Mouse (Mus musculus) hindbrain, embryonic 10.5 days (tissue): ENCODE measurements around the gene Ptpre. TPM values are rescaled to one million over a fixed set of nuclear protein-coding genes. Genes with fewer than 3 reads are reported as not detected.

Source experiments
- DNase-seq: peaks from one replicate; pipeline ENCODE4 v3.0.0-alpha.2; 2017; ENCODE audit warnings: low spot score
- H3K27ac ChIP-seq: fragments of 300-500 bp; sonication (generic); 2 replicates; pipeline ENCODE4 v1.5.1; 2016; ENCODE audit warnings: mild to moderate bottlenecking, moderate library complexity
- H3K27me3 ChIP-seq: fragments of 300-500 bp; sonication (generic); 2 replicates; pipeline ENCODE4 v1.6.1; 2016; ENCODE audit warnings: mild to moderate bottlenecking; ENCODE audit not compliant: poor library complexity, insufficient read depth, severe bottlenecking
- H3K36me3 ChIP-seq: fragments of 300-500 bp; sonication (generic); 2 replicates; pipeline ENCODE4 v1.6.1; 2016; ENCODE audit warnings: mild to moderate bottlenecking, moderate library complexity
- H3K4me1 ChIP-seq: fragments of 300-500 bp; sonication (generic); replicated peaks from 2 replicates; pipeline ENCODE4 v1.6.1; 2016; ENCODE audit warnings: mild to moderate bottlenecking
- H3K4me3 ChIP-seq: fragments of 300-500 bp; sonication (generic); 2 replicates; pipeline ENCODE4 v1.5.1; 2016; ENCODE audit warnings: mild to moderate bottlenecking, moderate library complexity
- H3K9me3 ChIP-seq: fragments of 300-500 bp; sonication (generic); 2 replicates; pipeline ENCODE4 v1.6.1; 2016; ENCODE audit warnings: mild to moderate bottlenecking, moderate library complexity
- WGBS: fragments of 180-500 bp; shearing (Covaris S2); methylation state at CpG from one replicate; pipeline ENCODE4 v1.1.7; 2016; 5-methylcytosine and 5-hydroxymethylcytosine counted together
- polyA plus RNA-seq: library from polyadenylated mRNA; unstranded; fragments of >200 nt; fragmentation: Nextera tagmentation; extraction: Ambion mirVana; gene quantifications from 2 replicates; pipeline ENCODE4 v1.2.1, GENCODE M21; 2016

Ptpre gene
- polyA plus RNA-seq, 1 experiment from 2014 or later, result 0.85 TPM

GRCm38 (mm10) chr7:135648821-135649220 lies 111.5 kb downstream of the Ptpre start:
- no peak overlapping the region for H3K27ac ChIP-seq
- H3K4me1 ChIP-seq, result no peaks in the 10 kb centered on the region
- WGBS, result 94% methylated on average over 8 of the region's 8 CpGs

GRCm38 (mm10) chr7:135649306-135649705 lies 112.0 kb downstream of the Ptpre start:
- WGBS, result 86% methylated on average over 1 of the region's 1 CpGs
- H3K4me3 ChIP-seq, result no peak overlapping the region
- 0 out of 2 replicates have a peak, but pooled peaks cover 3% of the 10 kb centered on the region for H3K9me3 ChIP-seq
- no peaks in the 10 kb centered on the region for H3K36me3 ChIP-seq
- no peaks in the 10 kb centered on the region for H3K27me3 ChIP-seq
- H3K27ac ChIP-seq, result no peak overlapping the region
- H3K4me1 ChIP-seq, result no peaks in the 10 kb centered on the region
- DNase-seq, result no peak

More at GRCm38 (mm10) chr7:135648821-135649220, 111.5 kb downstream of the Ptpre start:
- Histone ChIP-seq H3K27me3 (no peaks in the 10 kb centered on the region), H3K36me3 (no peaks in the 10 kb centered on the region), H3K4me3 (no peak overlapping the region), H3K9me3 (0 out of 2 replicates have a peak, but pooled peaks cover 3% of the 10 kb centered on the region)
- DNase-seq, result no peak

DNA sequence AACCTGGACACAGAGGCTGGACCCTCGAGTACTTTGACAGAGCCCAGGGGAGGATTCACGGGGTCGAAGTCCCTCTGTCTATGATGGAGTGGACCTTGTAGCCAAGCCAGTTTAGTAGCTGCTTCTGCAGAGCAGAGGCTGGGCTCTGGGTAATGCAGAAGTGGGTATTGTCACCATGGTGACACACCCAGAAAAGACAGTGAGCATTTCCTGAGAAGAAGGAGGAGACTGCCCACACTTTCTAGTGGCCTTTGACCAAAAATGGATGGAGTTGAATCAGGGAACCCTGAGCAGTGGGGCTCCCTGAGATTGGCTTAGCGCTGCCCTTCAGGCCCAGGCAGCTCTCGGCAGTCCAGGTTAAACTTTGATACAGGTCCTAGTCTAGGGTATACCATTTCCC lies 112.8 kb downstream of the Ptpre start:
- H3K9me3 ChIP-seq, result 0 out of 2 replicates have a peak, but pooled peaks cover 3% of the 10 kb centered on the region
- 83% methylated on average over 5 of the region's 5 CpGs for WGBS
- DNase-seq, result no peak

DNA sequence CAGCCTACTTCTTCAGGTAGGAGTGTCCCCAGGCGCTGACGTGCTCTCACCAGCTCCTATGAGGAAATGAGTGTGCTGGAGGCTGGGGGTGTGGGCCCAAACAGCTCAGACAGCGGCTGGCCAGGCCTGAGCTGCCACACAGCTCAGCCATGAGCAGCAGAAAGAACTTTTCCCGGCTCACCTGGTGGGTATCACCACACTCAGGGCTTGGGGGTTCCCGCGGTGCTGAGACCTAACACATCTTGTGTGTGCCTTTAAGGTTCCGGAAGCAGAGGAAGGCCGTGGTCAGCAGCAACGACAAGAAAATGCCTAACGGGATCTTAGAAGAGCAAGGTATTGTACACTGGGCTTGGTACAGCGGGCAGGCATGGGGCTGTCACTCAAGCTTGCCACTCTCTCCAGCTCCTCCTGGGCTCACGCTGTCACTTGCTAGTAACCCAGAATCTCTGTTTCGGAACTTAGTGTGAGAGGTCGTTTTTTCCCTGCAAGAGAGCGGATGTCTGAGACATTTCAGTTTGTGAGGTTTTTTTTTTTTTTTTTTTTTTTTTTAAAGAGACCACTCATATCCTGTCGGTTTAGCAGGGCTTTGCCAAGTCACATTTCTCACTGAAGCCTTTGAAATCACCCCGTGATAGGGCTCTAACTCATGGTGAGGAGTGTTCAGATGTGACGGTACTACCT lies 114.7 kb downstream of the Ptpre start:
- H3K36me3 ChIP-seq, result no peaks in the 10 kb centered on the region
- no peaks in the 10 kb centered on the region for H3K4me1 ChIP-seq
- peak overlapping the region; percentile 29; the same call in 1 of the 2 replicates for H3K27ac ChIP-seq
- H3K9me3 ChIP-seq, result 0 out of 2 replicates have a peak, but pooled peaks cover 3% of the 10 kb centered on the region
- DNase-seq, result no peak
- 72% methylated on average over 18 of the region's 18 CpGs for WGBS
- no peak overlapping the region for H3K4me3 ChIP-seq
- no peaks in the 10 kb centered on the region for H3K27me3 ChIP-seq

More for the DNA sequence above, 112.8 kb downstream of the Ptpre start:
- H3K27ac ChIP-seq, result no peak overlapping the region
- no peaks in the 10 kb centered on the region for H3K4me1 ChIP-seq
- H3K4me3 ChIP-seq, result no peak overlapping the region
- H3K27me3 ChIP-seq, result no peaks in the 10 kb centered on the region
- H3K36me3 ChIP-seq, result no peaks in the 10 kb centered on the region

DNA sequence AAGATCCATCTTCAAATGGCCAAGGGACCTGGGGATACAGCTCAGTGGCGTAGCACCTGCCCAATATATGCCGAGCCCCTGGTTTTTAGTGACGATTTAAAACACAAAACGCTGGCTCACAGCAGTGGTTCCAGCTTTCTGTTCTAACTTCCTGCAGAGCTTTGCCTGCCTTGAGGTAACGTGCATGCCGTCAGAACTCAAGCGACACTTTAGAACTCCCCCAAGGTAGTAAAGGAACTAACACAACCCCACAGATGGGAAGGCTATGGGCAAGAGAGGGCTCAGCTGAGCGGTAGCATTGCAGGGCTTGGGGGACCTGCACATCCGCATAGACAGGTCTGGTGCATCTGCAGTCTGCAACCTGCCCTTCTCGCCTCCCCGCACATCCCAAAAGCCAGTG lies 115.5 kb downstream of the Ptpre start:
- no peaks in the 10 kb centered on the region for H3K27me3 ChIP-seq
- H3K27ac ChIP-seq, result no peak overlapping the region
- no peaks in the 10 kb centered on the region for H3K36me3 ChIP-seq
- H3K4me1 ChIP-seq, result no peaks in the 10 kb centered on the region
- H3K9me3 ChIP-seq, result 0 out of 2 replicates have a peak, but pooled peaks cover 3% of the 10 kb centered on the region
- no peak for DNase-seq
- H3K4me3 ChIP-seq, result no peak overlapping the region
- 61% methylated on average over 11 of the region's 11 CpGs for WGBS

DNA sequence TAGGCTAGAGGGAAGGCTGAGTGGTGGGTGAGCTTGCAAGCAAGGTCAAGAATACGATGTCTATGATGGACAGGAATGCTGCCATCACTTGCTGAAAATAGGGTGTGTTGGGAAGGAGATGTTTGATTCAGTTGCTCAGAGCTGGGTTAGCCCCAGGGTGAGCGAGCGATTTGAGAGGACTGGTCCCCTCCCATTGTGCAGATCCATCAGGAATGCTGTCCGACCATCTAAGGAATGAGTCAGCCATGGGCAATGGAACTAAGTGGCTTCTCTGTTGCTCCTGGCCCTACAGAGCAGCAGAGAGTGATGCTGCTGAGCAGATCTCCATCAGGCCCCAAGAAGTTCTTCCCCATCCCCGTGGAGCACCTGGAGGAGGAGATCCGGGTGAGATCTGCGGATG lies 116.3 kb downstream of the Ptpre start:
- no peaks in the 10 kb centered on the region for H3K27me3 ChIP-seq
- no peak overlapping the region for H3K27ac ChIP-seq
- H3K4me1 ChIP-seq, result no peaks in the 10 kb centered on the region
- H3K9me3 ChIP-seq, result no peaks in the 10 kb centered on the region
- no peak for DNase-seq
- no peak overlapping the region for H3K4me3 ChIP-seq
- WGBS, result 83% methylated on average over 7 of the region's 7 CpGs
- H3K36me3 ChIP-seq, result no peaks in the 10 kb centered on the region

DNA sequence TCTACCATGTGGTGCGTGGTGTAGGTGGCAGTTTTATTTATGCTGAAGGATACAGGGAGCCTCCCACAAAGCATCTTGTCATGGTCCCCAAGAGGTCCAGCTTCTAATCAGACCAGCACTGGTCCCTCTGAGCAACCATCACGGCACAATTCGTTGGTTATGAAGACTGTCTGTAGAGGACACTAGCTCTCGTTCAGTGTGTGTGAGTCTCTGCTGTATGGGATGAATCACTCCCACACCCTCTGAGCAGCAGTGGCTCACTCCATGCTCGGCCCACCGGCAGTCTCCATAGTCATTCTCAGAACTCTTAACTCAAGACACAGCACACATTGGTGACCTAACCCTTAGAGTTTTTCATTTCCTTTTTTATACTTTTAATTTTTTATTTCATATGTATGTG lies 117.0 kb downstream of the Ptpre start:
- Histone ChIP-seq H3K4me3 (no peak overlapping the region), H3K4me1 (no peaks in the 10 kb centered on the region), H3K27me3 (no peaks in the 10 kb centered on the region), H3K36me3 (no peaks in the 10 kb centered on the region), H3K27ac (no peak overlapping the region), H3K9me3 (no peaks in the 10 kb centered on the region)
- DNase-seq, result no peak
- 93% methylated on average over 6 of the region's 6 CpGs for WGBS

GRCm38 (mm10) chr7:135655113-135655512 lies 117.8 kb downstream of the Ptpre start:
- WGBS, result 85% methylated on average over 4 of the region's 4 CpGs
- no peaks in the 10 kb centered on the region for H3K27me3 ChIP-seq
- no peaks in the 10 kb centered on the region for H3K9me3 ChIP-seq
- no peak for DNase-seq
- no peak overlapping the region for H3K27ac ChIP-seq
- no peaks in the 10 kb centered on the region for H3K4me1 ChIP-seq
- H3K36me3 ChIP-seq, result no peaks in the 10 kb centered on the region
- no peak overlapping the region for H3K4me3 ChIP-seq

DNA sequence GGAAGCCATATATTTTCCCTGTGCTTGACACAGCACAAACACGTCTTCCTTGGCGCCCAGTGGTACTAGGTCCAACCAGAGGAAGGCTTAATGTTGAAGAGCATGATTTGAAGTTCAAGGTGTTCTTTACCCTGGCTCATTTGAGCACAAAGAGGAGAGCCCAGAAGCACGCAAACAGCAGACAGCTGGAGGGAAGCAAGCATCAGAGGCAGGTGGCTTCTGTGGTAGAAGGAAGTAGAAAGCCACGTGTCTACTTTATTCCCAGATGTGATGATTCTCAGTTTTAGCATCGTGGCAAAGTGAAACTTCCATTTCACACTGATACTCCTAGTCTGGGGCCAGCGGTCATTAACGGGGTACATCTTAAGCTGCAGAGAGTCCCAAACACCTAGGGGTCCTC lies 120.9 kb downstream of the Ptpre start:
- no peaks in the 10 kb centered on the region for H3K4me1 ChIP-seq
- H3K9me3 ChIP-seq, result no peaks in the 10 kb centered on the region
- no peak overlapping the region for H3K27ac ChIP-seq
- DNase-seq, result no peak
- WGBS, result 87% methylated on average over 7 of the region's 7 CpGs
- no peak overlapping the region for H3K4me3 ChIP-seq
- no peaks in the 10 kb centered on the region for H3K36me3 ChIP-seq
- no peaks in the 10 kb centered on the region for H3K27me3 ChIP-seq

DNA sequence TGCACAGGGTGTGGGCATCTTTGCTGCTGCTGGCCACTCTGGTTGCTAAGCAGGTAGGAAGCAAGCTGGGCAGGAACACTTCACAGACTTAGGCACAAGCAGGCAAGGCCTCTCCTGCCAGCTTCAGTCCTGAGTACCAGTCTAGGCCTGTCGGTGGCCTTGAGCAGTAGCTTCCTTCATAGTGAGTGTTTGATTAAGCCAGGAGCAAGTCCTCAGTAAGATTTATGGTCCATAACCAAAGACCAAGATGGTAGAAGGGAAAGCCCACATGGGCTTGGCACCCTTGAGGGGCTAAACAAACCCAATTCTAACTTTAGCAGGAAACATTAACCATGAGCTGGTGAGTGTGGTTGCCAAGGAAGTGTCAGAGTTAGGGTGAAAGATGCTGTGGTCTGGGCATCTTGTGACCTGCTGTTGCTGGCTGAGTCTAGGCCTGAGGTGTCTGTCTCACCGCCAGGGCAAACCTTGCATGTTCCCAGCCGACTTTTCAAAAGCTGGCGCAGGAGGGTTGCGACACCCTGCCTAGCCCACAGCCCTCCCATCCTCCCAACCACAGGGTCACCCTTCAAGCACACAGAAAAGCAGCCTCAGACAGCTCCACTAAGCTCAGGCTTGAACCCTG lies 122.1 kb downstream of the Ptpre start:
- H3K4me1 ChIP-seq, result no peaks in the 10 kb centered on the region; the same call in 1 of the 2 replicates
- WGBS, result 91% methylated on average over 5 of the region's 5 CpGs
- H3K4me3 ChIP-seq, result no peak overlapping the region
- no peak overlapping the region for H3K27ac ChIP-seq
- no peak for DNase-seq
- H3K27me3 ChIP-seq, result no peaks in the 10 kb centered on the region
- H3K9me3 ChIP-seq, result no peaks in the 10 kb centered on the region
- H3K36me3 ChIP-seq, result no peaks in the 10 kb centered on the region

DNA sequence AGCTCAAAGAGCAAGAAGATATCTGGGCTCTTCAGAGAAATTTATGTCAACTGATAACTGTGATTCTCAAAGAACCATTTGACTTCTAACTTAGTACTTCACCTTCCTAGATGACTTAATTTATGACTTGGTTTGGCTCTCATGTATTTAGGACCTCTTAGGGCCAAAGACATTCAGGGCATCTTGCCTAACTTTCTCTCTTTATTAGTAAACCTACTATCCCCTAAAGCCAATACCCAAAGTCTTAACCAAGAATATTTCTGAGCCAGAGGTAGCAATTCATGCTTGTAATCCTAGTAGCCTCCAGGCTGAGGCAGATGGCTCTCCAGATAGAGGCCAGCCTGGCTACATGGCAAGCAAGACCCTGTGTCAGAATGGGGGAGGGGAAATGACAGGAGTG lies 123.0 kb downstream of the Ptpre start:
- H3K27ac ChIP-seq, result no peak overlapping the region
- H3K27me3 ChIP-seq, result no peaks in the 10 kb centered on the region
- peaks cover 4% of the 10 kb centered on the region for H3K4me1 ChIP-seq
- H3K9me3 ChIP-seq, result no peaks in the 10 kb centered on the region
- DNase-seq, result no peak
- no peaks in the 10 kb centered on the region for H3K36me3 ChIP-seq
- H3K4me3 ChIP-seq, result no peak overlapping the region

GRCm38 (mm10) chr7:135664211-135664610 lies 126.9 kb downstream of the Ptpre start:
- Histone ChIP-seq H3K27me3 (no peaks in the 10 kb centered on the region), H3K36me3 (no peaks in the 10 kb centered on the region), H3K4me1 (peaks cover 4% of the 10 kb centered on the region), H3K27ac (no peak overlapping the region), H3K4me3 (no peak overlapping the region), H3K9me3 (no peaks in the 10 kb centered on the region)
- 81% methylated on average over 7 of the region's 7 CpGs for WGBS
- DNase-seq, result no peak

DNA sequence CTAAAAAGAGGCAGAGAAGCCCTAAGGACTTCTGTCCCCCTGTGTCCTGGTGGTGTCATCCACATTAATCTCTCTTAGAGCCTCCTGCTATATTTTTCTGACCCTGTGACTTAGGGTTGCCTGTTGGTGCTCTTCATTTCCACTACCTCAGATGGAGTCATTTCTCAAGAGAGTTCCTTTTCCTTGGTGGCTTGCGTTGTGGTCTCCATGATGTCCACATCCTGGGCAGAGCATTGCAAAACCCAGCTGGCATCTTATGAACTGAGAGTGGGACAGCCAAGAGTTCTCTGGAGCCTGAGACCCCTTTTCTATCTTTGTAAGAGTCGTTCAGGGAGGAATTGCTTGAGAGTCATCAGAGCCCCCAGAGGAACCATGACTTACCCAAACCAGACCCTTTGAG lies 129.0 kb downstream of the Ptpre start:
- WGBS, result 92% methylated on average over 2 of the region's 2 CpGs

More for the DNA sequence above, 129.0 kb downstream of the Ptpre start:
- Histone ChIP-seq H3K27me3 (no peaks in the 10 kb centered on the region), H3K27ac (no peak overlapping the region), H3K9me3 (no peaks in the 10 kb centered on the region), H3K36me3 (no peaks in the 10 kb centered on the region), H3K4me1 (peaks cover 4% of the 10 kb centered on the region), H3K4me3 (no peak overlapping the region)
- no peak for DNase-seq
